Mouse (Mus musculus): ENCODE data around the gene Aox1. TPM values are rescaled to one million over a fixed set of nuclear protein-coding genes. Genes with fewer than 3 reads are reported as not detected.
A peak's percentile ranks its signal among the peaks of the same experiment; 100 is the strongest.

The Aox1 gene
- total RNA-seq, 4 experiments from 2014 or later, result 4.9 to 7.4 (median 6.0) TPM

DNA sequence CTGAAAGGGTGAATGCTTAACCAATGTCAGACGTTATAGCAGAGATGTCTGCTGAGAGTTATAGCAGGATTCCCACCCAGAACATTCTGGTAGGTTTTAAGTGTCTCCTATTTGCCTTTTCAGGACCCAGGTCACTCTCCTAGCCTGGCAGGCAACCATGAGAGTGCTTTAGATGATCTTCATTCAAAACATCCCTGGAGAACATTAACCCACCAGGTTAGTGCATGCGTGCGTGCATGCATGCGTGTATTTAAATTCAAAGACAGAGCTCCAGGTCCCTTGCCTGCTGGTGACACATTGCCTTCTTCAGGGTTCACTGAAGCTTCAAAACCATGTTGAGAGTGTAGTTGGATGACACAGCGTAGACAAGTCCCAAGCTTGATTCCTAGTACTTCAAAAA is 35.4 kb downstream of the Aox1 start:
- DNase-seq (ENCODE audit: low spot score in 2 of 2), result no peak

DNA sequence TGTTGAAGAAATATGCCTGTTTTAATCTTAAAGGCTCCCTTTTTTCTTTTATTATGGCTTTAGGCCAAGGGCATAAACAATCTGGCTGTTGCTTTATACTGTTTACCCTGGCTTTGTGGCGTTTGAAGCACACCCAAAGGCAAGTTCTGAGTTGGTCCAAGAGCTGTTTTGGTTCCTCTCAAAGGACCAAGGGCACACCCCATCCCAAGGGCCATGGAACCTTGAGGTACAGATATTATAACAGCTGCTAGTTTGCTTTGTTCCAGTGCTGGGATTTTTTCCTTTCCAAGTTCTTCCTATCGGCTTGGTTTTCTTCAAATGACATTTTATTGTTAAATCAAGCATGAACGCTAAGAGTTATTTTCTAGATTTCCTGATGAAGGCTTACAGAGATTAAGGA is 35.9 kb downstream of the Aox1 start:
- DNase-seq (ENCODE audit: low spot score in 2 of 2), result no peak

GRCm38 (mm10) chr1:58069181-58069580 is 39.5 kb downstream of the Aox1 start:
- no peak for DNase-seq (ENCODE audit: low spot score in 2 of 2)

DNA sequence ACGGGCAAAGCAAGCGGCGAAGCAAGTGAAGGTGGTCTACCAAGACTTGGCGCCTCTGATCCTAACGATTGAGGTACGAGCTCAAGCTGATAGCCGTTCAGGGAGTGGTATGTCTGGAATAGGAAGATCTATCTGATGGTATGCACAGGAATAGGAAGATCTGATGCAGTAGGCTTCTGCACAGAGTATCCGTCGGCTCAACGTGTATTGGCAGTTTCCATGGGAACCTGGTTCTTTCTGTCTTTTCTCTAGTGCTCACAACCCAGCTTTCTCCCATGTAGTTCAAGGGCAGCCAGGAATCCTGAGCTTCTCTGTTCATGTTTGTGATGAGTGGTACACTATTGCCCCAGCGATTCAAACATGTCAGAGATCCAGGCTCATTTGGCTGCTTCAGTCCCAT is 40.4 kb downstream of the Aox1 start:
- no peak for DNase-seq (ENCODE audit: low spot score in 2 of 2)

DNA sequence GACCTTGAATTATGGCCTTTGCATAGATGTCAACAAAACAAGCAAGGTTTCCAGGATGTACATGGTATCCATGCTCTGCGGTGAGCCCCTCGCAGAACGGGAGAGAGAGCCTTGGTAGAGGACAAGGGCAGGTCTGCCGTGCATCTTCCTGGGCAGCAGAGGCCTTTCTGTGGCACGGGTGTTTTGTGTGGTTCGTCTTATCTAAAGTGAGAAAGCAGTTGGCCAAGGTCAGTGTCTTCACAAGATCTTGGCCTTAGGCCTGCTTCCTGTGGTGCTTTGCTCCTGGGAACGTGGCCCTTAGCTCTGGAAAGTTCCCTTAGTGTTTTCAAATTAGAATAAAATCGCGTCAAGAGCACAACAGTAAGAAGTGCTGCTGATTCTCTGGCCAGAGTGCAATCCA is 41.3 kb downstream of the Aox1 start:
- no peak for DNase-seq (ENCODE audit: low spot score in 2 of 2)

GRCm38 (mm10) chr1:58071509-58071908 is 41.8 kb downstream of the Aox1 start:
- DNase-seq (ENCODE audit: low spot score in 2 of 2), result no peak

DNA sequence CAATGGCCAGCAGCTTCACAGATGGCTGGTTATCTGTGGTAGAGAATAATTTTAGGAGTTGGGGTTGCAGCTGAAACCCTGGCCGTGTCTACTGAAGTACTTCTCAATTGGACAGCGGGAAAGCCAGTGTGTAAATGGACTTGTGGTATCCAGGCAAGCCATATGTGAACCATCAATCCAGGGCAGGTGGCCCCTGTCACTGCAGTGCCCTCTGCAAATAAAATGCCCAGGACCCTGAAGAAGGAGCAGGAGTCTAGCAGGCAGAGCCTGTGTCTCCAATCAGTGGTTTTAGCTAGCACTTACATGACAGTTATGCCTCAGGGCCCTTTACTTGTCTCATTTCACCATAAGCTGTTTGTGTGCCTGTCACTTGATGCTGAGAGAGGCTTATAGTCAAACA is 42.7 kb downstream of the Aox1 start:
- DNase-seq (ENCODE audit: low spot score in 2 of 2), result no peak

GRCm38 (mm10) chr1:58072991-58073730 is 43.4 kb downstream of the Aox1 start:
- no peak for DNase-seq (ENCODE audit: low spot score in 2 of 2)

DNA sequence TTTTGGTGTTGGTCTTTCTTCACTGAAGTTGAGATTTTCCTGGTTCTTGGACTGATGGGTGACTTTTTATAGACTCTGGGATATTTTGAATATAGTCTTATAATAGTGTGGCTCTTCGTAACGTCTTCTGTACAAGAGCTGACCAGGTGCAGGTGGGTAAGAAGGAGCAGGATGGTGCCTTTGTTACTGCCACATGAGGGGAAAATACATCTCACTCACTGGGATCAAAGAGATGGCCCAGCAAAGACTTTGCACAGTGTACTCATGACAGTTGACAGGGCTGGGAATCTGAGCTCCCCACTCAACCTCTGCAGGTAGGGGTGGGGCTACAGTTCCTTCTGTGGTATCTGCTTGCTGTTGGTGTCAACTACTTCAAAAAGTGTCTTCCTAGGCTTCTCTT is 44.5 kb downstream of the Aox1 start:
- no peak for DNase-seq (ENCODE audit: low spot score in 2 of 2)

- DNase-seq (ENCODE audit: low spot score in 2 of 2), result no peak
These were observed 48.2 kb downstream of the Aox1 start for GRCm38 (mm10) chr1:58077882-58078281.

DNA sequence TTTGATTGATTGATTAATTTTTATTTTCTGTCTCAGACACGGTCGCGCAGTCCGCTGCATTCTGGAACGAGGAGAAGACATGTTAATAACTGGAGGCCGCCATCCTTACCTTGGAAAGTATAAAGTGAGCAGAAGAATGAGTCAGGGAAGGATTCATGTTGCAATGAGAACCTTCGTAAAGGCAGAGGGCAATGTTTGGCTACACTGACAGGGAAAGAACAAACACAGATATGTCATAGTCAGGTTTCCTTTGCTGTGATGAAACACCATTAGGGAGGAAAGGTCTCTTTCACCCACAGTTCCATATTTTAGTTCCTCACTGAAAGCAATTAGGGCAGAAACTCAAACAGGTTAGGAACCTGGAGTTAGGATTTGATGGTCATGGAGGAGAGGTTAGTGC is 48.7 kb downstream of the Aox1 start:
- no peak for DNase-seq (ENCODE audit: low spot score in 2 of 2)

DNA sequence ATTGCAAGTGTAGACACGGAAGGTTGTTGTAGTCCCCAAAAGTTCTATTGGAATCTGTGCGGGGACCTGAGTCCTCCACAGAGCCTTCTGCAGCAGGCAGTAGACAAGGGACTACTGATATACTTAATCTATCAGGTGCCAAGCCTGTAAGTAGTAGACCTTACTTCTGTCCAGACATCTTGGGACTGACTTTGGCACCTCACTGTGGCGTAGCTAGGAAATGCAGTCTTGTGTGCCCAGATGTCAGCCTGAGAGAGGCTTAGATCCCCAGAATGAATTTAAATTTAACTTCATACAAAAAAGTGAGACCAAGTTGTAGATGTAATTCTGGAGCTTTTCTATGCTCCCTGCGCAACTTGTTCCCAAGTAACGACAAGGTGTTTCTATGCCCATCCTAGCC is 50.0 kb downstream of the Aox1 start:
- DNase-seq (ENCODE audit: low spot score in 2 of 2), result no peak

- DNase-seq (ENCODE audit: low spot score in 2 of 2), result no peak
These were observed 50.7 kb downstream of the Aox1 start for GRCm38 (mm10) chr1:58080446-58080845.

- no peak for DNase-seq (ENCODE audit: low spot score in 2 of 2)
These were observed 51.6 kb downstream of the Aox1 start for GRCm38 (mm10) chr1:58081356-58081755.

GRCm38 (mm10) chr1:58089316-58089715 is 59.6 kb downstream of the Aox1 start:
- DNase-seq (ENCODE audit: low spot score in 2 of 2), result no peak

GRCm38 (mm10) chr1:58090191-58090590 is 60.5 kb downstream of the Aox1 start:
- peak; percentile 13 for DNase-seq (ENCODE audit: low spot score in 2 of 2)

- DNase-seq (ENCODE audit: low spot score in 2 of 2), result no peak
These were observed 61.5 kb downstream of the Aox1 start for GRCm38 (mm10) chr1:58091213-58091612.

GRCm38 (mm10) chr1:58091992-58092560 is 62.3 kb downstream of the Aox1 start:
- no peak for DNase-seq (ENCODE audit: low spot score in 2 of 2)

GRCm38 (mm10) chr1:58097338-58097737 is 67.6 kb downstream of the Aox1 start:
- no peak for DNase-seq (ENCODE audit: low spot score in 2 of 2)

GRCm38 (mm10) chr1:58099119-58099518 is 69.4 kb downstream of the Aox1 start:
- DNase-seq (ENCODE audit: low spot score in 2 of 2), result no peak

DNA sequence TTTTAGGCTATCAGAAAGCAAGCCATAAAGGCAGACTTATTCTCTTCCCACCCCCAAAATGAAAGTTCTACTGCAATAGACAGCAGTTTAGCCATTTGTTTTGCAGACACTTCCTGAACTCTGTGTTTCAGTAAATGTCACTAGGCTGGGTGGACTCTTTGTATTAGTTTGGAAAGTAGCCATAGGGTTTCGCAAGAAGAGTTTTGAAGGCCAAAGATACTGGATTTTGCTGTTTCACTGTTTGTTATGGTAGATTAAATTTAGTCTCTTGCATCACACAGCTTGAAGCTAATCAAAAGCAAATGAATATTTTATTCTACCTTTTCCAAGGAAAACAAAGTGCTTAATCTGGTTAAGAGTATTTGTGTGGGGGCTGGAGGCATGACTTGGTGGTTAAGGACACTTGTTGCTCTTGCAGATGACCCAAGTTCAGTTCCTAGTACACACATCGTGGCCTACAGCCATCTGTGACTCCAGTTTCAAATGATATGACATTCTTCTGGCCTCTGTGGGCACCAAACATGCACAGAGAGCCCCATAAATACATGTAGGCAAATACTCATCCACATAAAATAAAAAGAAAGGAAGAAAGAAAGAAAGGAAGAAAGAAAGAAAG is 71.9 kb downstream of the Aox1 start:
- DNase-seq (ENCODE audit: low spot score in 2 of 2), result no peak

- DNase-seq (ENCODE audit: low spot score in 2 of 2), result no peak
These were observed 72.8 kb downstream of the Aox1 start for GRCm38 (mm10) chr1:58102494-58102893.

DNA sequence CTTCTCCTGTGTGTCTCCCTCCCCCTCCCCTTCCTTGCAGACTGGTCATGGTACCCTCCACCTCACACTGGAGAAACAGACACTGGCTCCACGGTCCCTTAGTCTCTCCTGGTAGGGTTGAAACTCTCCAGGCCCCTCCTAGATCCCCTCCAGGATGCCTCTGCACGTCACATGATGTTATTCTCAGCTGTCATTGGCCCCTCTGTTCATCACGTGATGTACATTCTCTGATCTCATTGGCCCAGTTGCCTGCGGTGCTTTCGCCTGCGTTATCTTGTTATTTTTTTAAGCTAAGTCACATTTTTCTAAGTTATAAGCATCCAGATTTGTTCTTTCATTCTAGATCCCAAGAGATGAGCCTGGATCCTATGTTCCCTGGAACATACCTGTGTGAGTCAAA is 76.0 kb downstream of the Aox1 start:
- no peak for DNase-seq (ENCODE audit: low spot score in 2 of 2)
